Mouse (Mus musculus) ES-E14 (cell line): ENCODE measurements around the gene Gm45808. TPM values are rescaled to one million over a fixed set of nuclear protein-coding genes. Genes with fewer than 3 reads are reported as not detected.
A peak's percentile ranks its signal among the peaks of the same experiment; 100 is the strongest.

ENCODE experiments used
- DNase-seq: peaks from one replicate; pipeline ENCODE4 v3.0.0-alpha.2; 2013; ENCODE audit warnings: low read depth, low spot score
- H3K27ac ChIP-seq: 2 replicates; pipeline ENCODE4 v1.5.1; 2012; ENCODE audit warnings: low read depth, mild to moderate bottlenecking, low read length, moderate library complexity, mixed read lengths; ENCODE audit not compliant: poor library complexity, insufficient read depth, severe bottlenecking
- H3K36me3 ChIP-seq: 2 replicates; pipeline ENCODE4 v1.6.1; 2012; ENCODE audit warnings: mild to moderate bottlenecking, low read length, moderate library complexity, mixed read lengths; ENCODE audit not compliant: control insufficient read depth, poor library complexity, insufficient read depth, severe bottlenecking
- H3K4me1 ChIP-seq, 2 experiments: fragments of 150-350 bp in 1 of 2; sonication (generic) in 1 of 2; 2 replicates each; pipeline ENCODE4 v1.6.1; 2012; ENCODE audit warnings: low read length in 2 of 2, mild to moderate bottlenecking in 1 of 2, mixed read lengths in 1 of 2; ENCODE audit not compliant: control insufficient read depth in 2 of 2, insufficient read depth in 2 of 2, poor library complexity in 1 of 2
- H3K4me3 ChIP-seq, 2 experiments: fragments of 150-350 bp in 1 of 2; sonication (generic) in 1 of 2; 2 replicates each; pipeline ENCODE4 v1.5.1; 2012; ENCODE audit warnings: low read length in 2 of 2, low read depth in 1 of 2, mild to moderate bottlenecking in 1 of 2, mixed read lengths in 1 of 2; ENCODE audit not compliant: insufficient read depth in 1 of 2, poor library complexity in 1 of 2, severe bottlenecking in 1 of 2
- H3K9ac ChIP-seq: 2 replicates; pipeline ENCODE4 v1.6.1; 2012; ENCODE audit warnings: low read depth, mild to moderate bottlenecking, low read length, mixed read lengths; ENCODE audit not compliant: poor library complexity, insufficient read depth, severe bottlenecking
- H3K9me3 ChIP-seq: fragments of 150-350 bp; sonication (generic); 2 replicates; pipeline ENCODE4 v1.6.1; 2012; ENCODE audit warnings: low read depth, mild to moderate bottlenecking, low read length; ENCODE audit not compliant: control insufficient read depth, insufficient read depth
- CHD2 ChIP-seq: IDR thresholded peaks from 2 replicates; pipeline ENCODE4 v1.6.1; 2014; ENCODE audit warnings: mild to moderate bottlenecking, low read depth, low read length, inconsistent platforms
- HCFC1 ChIP-seq: IDR thresholded peaks from 2 replicates; pipeline ENCODE4 v1.6.1; 2012; ENCODE audit warnings: low read length, inconsistent platforms, borderline replicate concordance; ENCODE audit not compliant: insufficient read depth
- MAFK ChIP-seq: IDR thresholded peaks from 2 replicates; pipeline ENCODE4 v1.6.1; 2014; ENCODE audit warnings: mild to moderate bottlenecking, low read depth, low read length, inconsistent platforms; ENCODE audit not compliant: insufficient read depth
- ZC3H11A ChIP-seq: IDR thresholded peaks from 2 replicates; pipeline ENCODE4 v1.6.1; 2012; ENCODE audit warnings: low read depth, mild to moderate bottlenecking, inconsistent platforms, low read length, borderline replicate concordance
- ZNF384 ChIP-seq: IDR thresholded peaks from 2 replicates; pipeline ENCODE4 v1.6.1; 2012; ENCODE audit warnings: low read depth, low read length, inconsistent platforms
- in situ Hi-C, 2 experiments: fragments of 600-800 bp; cut with MboI; formaldehyde crosslinking; loops; one replicate each; pipeline ENCODE4 v1.15.1; 2025; ENCODE audit warnings: low sequenced_read_pairs in 2 of 2, inconsistent platforms in 1 of 2; ENCODE audit not compliant: unreplicated experiment in 2 of 2
- total RNA-seq: library from RNA; depleted of rRNA; stranded (reverse); fragments of 300-350 nt; gene quantifications from 2 replicates; pipeline ENCODE4 v1.2.3, GENCODE M21; 2012

Gene Gm45808
- total RNA-seq, 1 experiment, result 0.71 TPM

DNA sequence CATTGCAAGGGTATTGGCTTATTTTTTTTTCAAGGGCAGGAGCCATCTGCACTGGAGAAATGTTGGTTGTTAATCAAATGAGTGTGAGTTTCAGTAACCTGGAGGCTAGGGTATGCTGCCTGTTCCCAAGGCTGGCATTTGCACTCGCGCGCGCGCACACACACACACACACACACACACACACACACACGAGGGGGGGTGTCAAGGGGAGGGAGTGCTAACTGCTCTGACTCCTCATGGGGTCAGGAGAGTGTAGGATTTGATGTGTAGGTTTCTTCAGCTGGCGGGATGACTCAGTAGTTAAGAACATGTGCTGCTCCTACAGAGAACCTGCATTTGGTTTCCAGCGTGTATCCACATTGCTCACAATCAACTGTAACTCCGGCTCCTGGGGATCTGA is 4.2 kb upstream of the Gm45808 start:
- DNase-seq, result no peak
- Histone ChIP-seq H3K27ac (no peak overlapping the region), H3K9me3 (no peaks in the 10 kb centered on the region), H3K4me1 (peaks cover 6 to 19% of the 10 kb centered on the region in 2 experiments; a peak in 3 of 4 replicates), H3K36me3 (peaks cover 10% of the 10 kb centered on the region; the same call in 1 of the 2 replicates), H3K9ac (no peak overlapping the region; the same call in 1 of the 2 replicates), H3K4me3 (no peak overlapping the region)
- no peak for TF ChIP-seq CHD2
- TF ChIP-seq ZC3H11A, result no peak
- TF ChIP-seq MAFK, result no peak
- no peak for TF ChIP-seq ZNF384
- TF ChIP-seq HCFC1, result no peak
- in situ Hi-C loops, result no loop called here

DNA sequence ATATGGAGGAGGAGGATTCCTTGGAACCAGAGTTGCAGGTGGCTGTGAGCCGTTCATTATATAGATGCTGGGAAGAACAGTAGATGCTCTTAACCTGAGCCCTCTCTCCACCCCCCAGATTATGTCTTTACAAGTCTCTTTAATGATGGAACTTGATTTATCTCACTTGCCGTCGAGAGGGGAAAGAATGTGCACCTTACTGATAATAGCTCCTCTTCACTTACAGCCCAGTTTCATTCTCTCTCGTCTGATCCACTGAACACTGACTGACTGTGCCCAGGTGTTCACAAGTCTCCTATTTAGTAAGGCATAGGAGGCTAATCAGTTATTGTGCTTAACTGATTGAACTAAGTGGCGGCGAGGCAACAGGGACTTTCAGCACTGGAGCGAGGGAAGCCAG is 3.0 kb upstream of the Gm45808 start:
- no peak for DNase-seq
- H3K9ac ChIP-seq, result no peak overlapping the region
- peaks cover 13% of the 10 kb centered on the region; the same call in 1 of the 2 replicates for H3K36me3 ChIP-seq
- TF ChIP-seq ZNF384, result no peak
- no peak for TF ChIP-seq ZC3H11A
- TF ChIP-seq CHD2, result no peak
- TF ChIP-seq HCFC1, result no peak
- TF ChIP-seq MAFK, result no peak
- H3K4me1 ChIP-seq, result peaks cover 6 to 16% of the 10 kb centered on the region in 2 experiments; a peak in 3 of 4 replicates
- H3K27ac ChIP-seq, result no peak overlapping the region
- H3K4me3 ChIP-seq, result no peak overlapping the region
- H3K9me3 ChIP-seq, result no peaks in the 10 kb centered on the region
- in situ Hi-C loops, result no loop called here

DNA sequence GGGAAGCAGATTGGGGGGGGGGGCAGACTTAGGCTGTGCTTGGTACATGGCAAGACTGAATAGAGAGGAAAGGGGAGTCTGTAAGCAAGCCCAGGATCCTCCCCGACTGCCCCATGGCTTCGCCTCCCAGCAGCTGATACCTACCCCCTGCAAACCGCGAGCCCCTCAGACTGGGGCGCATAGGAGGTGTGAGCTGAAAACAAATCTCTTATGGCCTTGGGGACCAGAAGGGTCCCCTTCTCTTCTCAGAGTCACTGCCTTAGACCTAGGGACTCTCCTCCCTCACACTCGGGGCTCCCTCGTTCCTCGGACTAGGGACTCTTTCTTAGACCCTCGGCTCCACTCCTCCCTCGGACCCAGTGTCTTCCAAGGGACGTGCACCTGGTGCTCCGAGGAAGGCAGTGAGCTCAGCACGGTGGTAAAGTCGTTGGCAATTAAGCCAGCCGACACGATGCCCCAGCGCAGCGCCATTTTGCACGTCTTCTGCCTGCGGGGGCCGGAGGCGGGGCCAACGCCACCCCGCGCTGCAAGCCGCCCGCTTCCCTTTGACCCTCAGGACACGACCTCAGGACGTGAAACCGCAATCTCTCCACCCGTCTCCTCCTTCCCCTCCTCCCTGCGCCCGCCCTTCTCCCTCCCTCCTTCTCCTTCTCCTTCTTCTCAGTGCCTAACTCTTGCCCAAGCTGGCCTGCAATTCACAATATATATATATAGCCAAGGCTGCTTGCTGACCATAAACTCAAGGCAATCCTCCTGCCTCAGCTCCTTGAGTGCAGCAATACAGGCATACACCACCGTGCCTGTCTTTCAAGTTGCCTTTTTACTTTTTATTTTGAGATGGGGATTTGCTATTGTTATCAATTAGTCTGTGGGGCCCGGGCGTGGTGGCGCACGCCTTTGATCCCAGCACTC is 1.9 kb upstream of the Gm45808 start, which contains the start of gene Dhdh:
TSS of gene Dhdh (minus strand) at position 513 of the 912 bp plus-strand sequence.
- peaks cover 13% of the 10 kb centered on the region; the same call in 1 of the 2 replicates for H3K36me3 ChIP-seq
- H3K27ac ChIP-seq, result peak within 1 kb of the TSS; percentile 76; the same call in 1 of the 2 replicates
- TF ChIP-seq HCFC1 (no peak), ZNF384 (no peak), CHD2 (no peak), ZC3H11A (no peak), MAFK (no peak)
- H3K9me3 ChIP-seq, result no peaks in the 10 kb centered on the region
- peaks cover 6 to 14% of the 10 kb centered on the region in 2 experiments; a peak in 3 of 4 replicates for H3K4me1 ChIP-seq
- in situ Hi-C loops, result no loop called here
- no peak for DNase-seq
- H3K4me3 ChIP-seq, result peak within 1 kb of the TSS; percentile 85 to 97
- H3K9ac ChIP-seq, result peak within 1 kb of the TSS; percentile 92

DNA sequence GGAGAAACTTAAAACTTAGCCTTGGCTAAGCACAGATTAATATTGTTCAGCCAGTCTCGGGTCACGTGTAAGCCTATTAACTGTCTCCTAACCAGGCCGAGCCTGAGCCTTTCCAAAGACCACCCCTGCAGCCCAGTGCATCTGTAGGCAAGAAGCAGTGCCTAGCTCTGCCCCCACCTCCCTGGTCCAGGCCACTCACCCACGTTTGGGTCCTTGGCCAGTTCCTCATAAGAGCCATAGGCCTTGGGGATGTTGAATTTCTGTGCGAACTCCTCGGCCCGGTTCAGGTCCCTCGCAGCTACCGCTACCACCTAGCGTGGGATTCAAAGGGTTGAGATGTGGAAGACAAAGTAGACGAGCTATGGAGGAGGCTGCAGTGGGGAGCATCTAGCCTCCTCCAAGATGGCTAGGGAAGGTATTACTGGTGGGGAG is 1.3 kb upstream of the Gm45808 start:
- Histone ChIP-seq H3K4me1 (peaks cover 6 to 14% of the 10 kb centered on the region in 2 experiments; a peak in 3 of 4 replicates), H3K9ac (peak overlapping the region; percentile 77), H3K36me3 (peaks cover 9% of the 10 kb centered on the region; the same call in 1 of the 2 replicates), H3K27ac (no peak overlapping the region), H3K4me3 (peak overlapping the region; percentile 85 to 97), H3K9me3 (no peaks in the 10 kb centered on the region)
- no peak for DNase-seq
- no peak for TF ChIP-seq HCFC1
- no peak for TF ChIP-seq ZNF384
- TF ChIP-seq CHD2, result no peak
- no peak for TF ChIP-seq MAFK
- no peak for TF ChIP-seq ZC3H11A
- in situ Hi-C loops, result no loop called here
